Mouse (Mus musculus): ENCODE results near the gene Gm10770.

GRCm38 (mm10) chr2:150173833-150174232 is 5.6 kb downstream of the Gm10770 start:
- TF ChIP-seq POLR2A (IDR thresholded peaks at IDR 0.05; ENCODE audit: low read depth, low read length): no peak
- no peak for TF ChIP-seq CTCF (IDR thresholded peaks at IDR 0.05; ENCODE audit: extremely low read depth, insufficient read depth, insufficient read length, insufficient replicate concordance)

Measured in spleen, adult 2 months (tissue).